Mouse (Mus musculus) heart, embryonic 15.5 days (tissue): ENCODE measurements around the gene Exoc4. TPM values are rescaled to one million over a fixed set of nuclear protein-coding genes. Genes with fewer than 3 reads are reported as not detected.

ENCODE experiments used
- ATAC-seq: fragments of 200-750 bp; cut with Nextera tagmentation; replicated peaks from 2 replicates; pipeline ENCODE4 v1.8.0; 2017; ENCODE audit warnings: low read depth, moderate TSS enrichment; ENCODE audit not compliant: insufficient number of reproducible peaks, insufficient read depth, low FRiP score
- H3K27ac ChIP-seq: fragments of 300-500 bp; sonication (generic); 2 replicates; pipeline ENCODE4 v1.5.1; 2015; ENCODE audit warnings: mild to moderate bottlenecking, inconsistent platforms
- H3K27me3 ChIP-seq: fragments of 300-500 bp; sonication (generic); 2 replicates; pipeline ENCODE4 v1.6.1; 2015; ENCODE audit warnings: inconsistent platforms
- H3K36me3 ChIP-seq: fragments of 300-500 bp; sonication (generic); 2 replicates; pipeline ENCODE4 v1.6.1; 2015; ENCODE audit warnings: mild to moderate bottlenecking, inconsistent platforms
- H3K4me1 ChIP-seq: fragments of 300-500 bp; sonication (generic); replicated peaks from 2 replicates; pipeline ENCODE4 v1.6.1; 2015; ENCODE audit warnings: inconsistent platforms
- H3K4me2 ChIP-seq: fragments of 300-500 bp; sonication (generic); 2 replicates; pipeline ENCODE4 v1.6.1; 2015; ENCODE audit warnings: inconsistent platforms, mild to moderate bottlenecking, moderate library complexity
- H3K4me3 ChIP-seq: fragments of 300-500 bp; sonication (generic); 2 replicates; pipeline ENCODE4 v1.5.1; 2015; ENCODE audit warnings: mild to moderate bottlenecking, inconsistent platforms
- H3K9ac ChIP-seq: fragments of 300-500 bp; sonication (generic); 2 replicates; pipeline ENCODE4 v1.6.1; 2015; ENCODE audit warnings: mild to moderate bottlenecking, inconsistent platforms
- H3K9me3 ChIP-seq: fragments of 300-500 bp; sonication (generic); replicated peaks from 2 replicates; pipeline ENCODE4 v1.6.1; 2016; ENCODE audit warnings: inconsistent platforms
- WGBS: fragments of 180-500 bp; shearing (Covaris S2); methylation state at CpG from one replicate; pipeline ENCODE4 v1.1.7; 2015; ENCODE audit warnings: mixed read lengths; 5-methylcytosine and 5-hydroxymethylcytosine counted together
- polyA plus RNA-seq: library from polyadenylated mRNA; unstranded; fragments of >200 nt; fragmentation: Nextera tagmentation; extraction: Ambion mirVana; gene quantifications from 2 replicates; pipeline ENCODE4 v1.2.1, GENCODE M21; 2015

Exoc4 gene
- polyA plus RNA-seq, 1 experiment from 2014 or later, result 26.5 TPM

- Histone ChIP-seq H3K9me3 (no peaks in the 10 kb centered on the region), H3K4me1 (peaks cover 17% of the 10 kb centered on the region), H3K9ac (no peak overlapping the region), H3K27ac (no peak overlapping the region), H3K4me2 (no peak overlapping the region), H3K27me3 (no peaks in the 10 kb centered on the region), H3K36me3 (no peaks in the 10 kb centered on the region), H3K4me3 (no peak overlapping the region)
- WGBS, result 42% methylated on average over 6 of the region's 6 CpGs
- no peak for ATAC-seq
Measured at GRCm38 (mm10) chr6:33823777-33824302, 575.0 kb downstream of the Exoc4 start.

GRCm38 (mm10) chr6:33828499-33828898, 579.6 kb downstream of the Exoc4 start:
- H3K4me2 ChIP-seq, result no peak overlapping the region
- no peak overlapping the region for H3K27ac ChIP-seq
- H3K9ac ChIP-seq, result no peak overlapping the region
- H3K4me3 ChIP-seq, result no peak overlapping the region
- ATAC-seq, result no peak
- H3K36me3 ChIP-seq, result no peaks in the 10 kb centered on the region
- no peaks in the 10 kb centered on the region for H3K27me3 ChIP-seq
- peaks cover 5% of the 10 kb centered on the region for H3K4me1 ChIP-seq
- H3K9me3 ChIP-seq, result no peaks in the 10 kb centered on the region
- WGBS, result 90% methylated on average over 6 of the region's 6 CpGs

- WGBS, result 86% methylated on average over 4 of the region's 4 CpGs
- no peak overlapping the region for H3K4me2 ChIP-seq
- no peak overlapping the region for H3K4me3 ChIP-seq
- no peak overlapping the region for H3K27ac ChIP-seq
- no peaks in the 10 kb centered on the region for H3K9me3 ChIP-seq
- H3K4me1 ChIP-seq, result peaks cover under 1% of the 10 kb centered on the region; the same call in 1 of the 2 replicates
- H3K36me3 ChIP-seq, result no peaks in the 10 kb centered on the region
- no peak overlapping the region for H3K9ac ChIP-seq
- H3K27me3 ChIP-seq, result no peaks in the 10 kb centered on the region
- no peak for ATAC-seq
Measured at GRCm38 (mm10) chr6:33829261-33829660, 580.4 kb downstream of the Exoc4 start.

- no peak overlapping the region for H3K27ac ChIP-seq
- H3K9me3 ChIP-seq, result no peaks in the 10 kb centered on the region
- no peak overlapping the region for H3K9ac ChIP-seq
- H3K4me1 ChIP-seq, result no peaks in the 10 kb centered on the region
- ATAC-seq, result no peak
- WGBS, result 89% methylated on average over 3 of the region's 3 CpGs
- no peaks in the 10 kb centered on the region for H3K36me3 ChIP-seq
- H3K4me3 ChIP-seq, result no peak overlapping the region
- H3K4me2 ChIP-seq, result no peak overlapping the region
- no peaks in the 10 kb centered on the region for H3K27me3 ChIP-seq
Measured at GRCm38 (mm10) chr6:33831276-33831675, 582.4 kb downstream of the Exoc4 start.

GRCm38 (mm10) chr6:33832978-33833377, 584.1 kb downstream of the Exoc4 start:
- no peak overlapping the region for H3K9ac ChIP-seq
- no peaks in the 10 kb centered on the region for H3K36me3 ChIP-seq
- no peak for ATAC-seq
- 81% methylated on average over 4 of the region's 4 CpGs for WGBS
- H3K4me1 ChIP-seq, result no peaks in the 10 kb centered on the region
- no peak overlapping the region for H3K4me2 ChIP-seq
- H3K9me3 ChIP-seq, result no peaks in the 10 kb centered on the region
- H3K27ac ChIP-seq, result no peak overlapping the region
- H3K27me3 ChIP-seq, result no peaks in the 10 kb centered on the region
- no peak overlapping the region for H3K4me3 ChIP-seq

- WGBS, result 74% methylated on average over 3 of the region's 3 CpGs
- no peak overlapping the region for H3K27ac ChIP-seq
- H3K4me2 ChIP-seq, result no peak overlapping the region
- no peaks in the 10 kb centered on the region for H3K4me1 ChIP-seq
- H3K4me3 ChIP-seq, result no peak overlapping the region
- no peaks in the 10 kb centered on the region for H3K9me3 ChIP-seq
- no peak for ATAC-seq
- 0 out of 2 replicates have a peak, but pooled peaks cover 4% of the 10 kb centered on the region for H3K36me3 ChIP-seq
- no peak overlapping the region for H3K9ac ChIP-seq
- H3K27me3 ChIP-seq, result no peaks in the 10 kb centered on the region
Measured at GRCm38 (mm10) chr6:33836048-33836780, 587.3 kb downstream of the Exoc4 start.

- H3K4me2 ChIP-seq, result no peak overlapping the region
- H3K36me3 ChIP-seq, result 0 out of 2 replicates have a peak, but pooled peaks cover 4% of the 10 kb centered on the region
- H3K4me1 ChIP-seq, result peaks cover 3% of the 10 kb centered on the region; the same call in 1 of the 2 replicates
- H3K27ac ChIP-seq, result no peak overlapping the region
- no peak overlapping the region for H3K4me3 ChIP-seq
- no peaks in the 10 kb centered on the region for H3K9me3 ChIP-seq
- H3K27me3 ChIP-seq, result no peaks in the 10 kb centered on the region
- no peak for ATAC-seq
- 81% methylated on average over 1 of the region's 1 CpGs for WGBS
- no peak overlapping the region for H3K9ac ChIP-seq
Measured at GRCm38 (mm10) chr6:33842901-33843300, 594.0 kb downstream of the Exoc4 start.

- H3K4me3 ChIP-seq, result no peak overlapping the region
- H3K27me3 ChIP-seq, result no peaks in the 10 kb centered on the region
- H3K4me1 ChIP-seq, result peaks cover 18% of the 10 kb centered on the region
- H3K9ac ChIP-seq, result no peak overlapping the region
- ATAC-seq, result no peak
- H3K4me2 ChIP-seq, result no peak overlapping the region
- H3K9me3 ChIP-seq, result no peaks in the 10 kb centered on the region
- 0 out of 2 replicates have a peak overlapping the region, but pooled peaks have one; percentile 28 for H3K27ac ChIP-seq
- 64% methylated on average over 3 of the region's 3 CpGs for WGBS
- no peaks in the 10 kb centered on the region for H3K36me3 ChIP-seq
Measured at GRCm38 (mm10) chr6:33859049-33859448, 610.2 kb downstream of the Exoc4 start.

- 51% methylated on average over 3 of the region's 3 CpGs for WGBS
Measured at GRCm38 (mm10) chr6:33865752-33866151, 616.9 kb downstream of the Exoc4 start.

GRCm38 (mm10) chr6:33866901-33867580, 618.2 kb downstream of the Exoc4 start:
- Histone ChIP-seq H3K4me1 (peaks cover 32% of the 10 kb centered on the region), H3K4me3 (no peak overlapping the region), H3K9ac (no peak overlapping the region), H3K27me3 (no peaks in the 10 kb centered on the region), H3K27ac (no peak overlapping the region), H3K9me3 (no peaks in the 10 kb centered on the region), H3K4me2 (no peak overlapping the region), H3K36me3 (no peaks in the 10 kb centered on the region)
- no peak for ATAC-seq
- WGBS, result 83% methylated on average over 3 of the region's 3 CpGs

More at GRCm38 (mm10) chr6:33865752-33866151, 616.9 kb downstream of the Exoc4 start:
- ATAC-seq, result no peak
- peaks cover 25% of the 10 kb centered on the region for H3K4me1 ChIP-seq
- no peaks in the 10 kb centered on the region for H3K9me3 ChIP-seq
- H3K9ac ChIP-seq, result no peak overlapping the region
- H3K27me3 ChIP-seq, result no peaks in the 10 kb centered on the region
- no peak overlapping the region for H3K4me3 ChIP-seq
- no peak overlapping the region for H3K4me2 ChIP-seq
- no peak overlapping the region for H3K27ac ChIP-seq
- no peaks in the 10 kb centered on the region for H3K36me3 ChIP-seq

- Histone ChIP-seq H3K27ac (peak overlapping the region; percentile 75; the same call in 1 of the 2 replicates), H3K4me3 (no peak overlapping the region), H3K4me1 (peaks cover 41% of the 10 kb centered on the region), H3K4me2 (no peak overlapping the region), H3K36me3 (no peaks in the 10 kb centered on the region), H3K9me3 (no peaks in the 10 kb centered on the region), H3K27me3 (no peaks in the 10 kb centered on the region), H3K9ac (no peak overlapping the region)
- WGBS, result 53% methylated on average over 3 of the region's 3 CpGs
- no peak for ATAC-seq
Measured at GRCm38 (mm10) chr6:33869251-33869650, 620.4 kb downstream of the Exoc4 start.
